Mouse (Mus musculus): ENCODE data around the gene Lmbr1l.

DNA sequence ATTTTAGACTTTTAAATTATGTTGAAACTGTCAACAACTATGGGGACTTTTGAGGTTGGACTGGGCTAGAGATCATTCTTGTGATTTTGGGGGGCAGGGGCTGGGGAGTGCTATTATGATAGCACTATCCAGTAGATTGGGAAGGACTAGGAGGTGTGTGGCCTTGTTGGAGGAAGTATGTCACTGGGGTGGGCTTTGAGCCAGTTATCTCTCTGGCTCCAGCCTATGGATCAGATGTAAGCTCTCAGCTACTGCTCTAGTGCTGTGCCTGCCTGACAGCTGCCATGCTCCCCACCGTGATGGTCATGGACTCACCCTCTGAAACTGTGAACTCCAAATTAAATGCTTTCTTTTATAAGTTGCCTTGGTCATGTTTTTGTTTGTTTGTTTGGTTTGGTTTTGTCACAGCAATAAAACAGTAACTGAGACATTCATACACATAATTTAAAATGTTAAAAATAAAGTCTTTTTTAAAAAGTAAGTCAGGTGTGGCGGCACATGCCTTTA lies 5.1 kb upstream of the Lmbr1l start:
- TF ChIP-seq CTCF (IDR thresholded peaks at IDR 0.05; ENCODE audit: control insufficient read depth, insufficient read depth, low read length) (no peak), POLR2A (IDR thresholded peaks at IDR 0.05; ENCODE audit: borderline replicate concordance, control insufficient read depth, low read depth, low read length) (no peak)

All from bone marrow, adult 2 months (tissue).